In genomic region chr10:117557666-117558065, GRCm38 (mm10) we compare ENCODE assay signal across 16 mouse cellular contexts.
"Had no signal": no experiment of that assay in that cellular context is flagged by ENCODE, and none has a peak within 500 bp of the region (broad histone marks: within the 10 kb centered on the region; RNA-seq: fewer than 3 reads in every experiment).

No protein-coding gene starts in this region.

- DNase-seq: cerebellum, adult 9-10 months; cerebellum, adult 9-11 months; cerebellum, postnatal 10 days; cerebellum, postnatal 14 days; cerebellum, postnatal 25 days; cerebellum, postnatal 36 days; embryo, embryonic 11 days; forebrain, postnatal 0 days; gastrocnemius, adult 2 months; gastrocnemius, postnatal 10 days; gastrocnemius, postnatal 14 days; gastrocnemius, postnatal 25 days; gastrocnemius, postnatal 36 days; heart, adult 11 months; heart, adult 18-20 months; heart, adult 2 months had no signal
